Mouse (Mus musculus): Measurements from ENCODE around the gene Inafm1. TPM values are rescaled to one million over a fixed set of nuclear protein-coding genes. Genes with fewer than 3 reads are reported as not detected.
A peak's percentile ranks its signal among the peaks of the same experiment; 100 is the strongest.

The Inafm1 gene
- 23.9 and 24.3 TPM in 2 replicates for polyA plus RNA-seq (2015; fragmentation: Nextera tagmentation; extraction: Ambion mirVana)

DNA sequence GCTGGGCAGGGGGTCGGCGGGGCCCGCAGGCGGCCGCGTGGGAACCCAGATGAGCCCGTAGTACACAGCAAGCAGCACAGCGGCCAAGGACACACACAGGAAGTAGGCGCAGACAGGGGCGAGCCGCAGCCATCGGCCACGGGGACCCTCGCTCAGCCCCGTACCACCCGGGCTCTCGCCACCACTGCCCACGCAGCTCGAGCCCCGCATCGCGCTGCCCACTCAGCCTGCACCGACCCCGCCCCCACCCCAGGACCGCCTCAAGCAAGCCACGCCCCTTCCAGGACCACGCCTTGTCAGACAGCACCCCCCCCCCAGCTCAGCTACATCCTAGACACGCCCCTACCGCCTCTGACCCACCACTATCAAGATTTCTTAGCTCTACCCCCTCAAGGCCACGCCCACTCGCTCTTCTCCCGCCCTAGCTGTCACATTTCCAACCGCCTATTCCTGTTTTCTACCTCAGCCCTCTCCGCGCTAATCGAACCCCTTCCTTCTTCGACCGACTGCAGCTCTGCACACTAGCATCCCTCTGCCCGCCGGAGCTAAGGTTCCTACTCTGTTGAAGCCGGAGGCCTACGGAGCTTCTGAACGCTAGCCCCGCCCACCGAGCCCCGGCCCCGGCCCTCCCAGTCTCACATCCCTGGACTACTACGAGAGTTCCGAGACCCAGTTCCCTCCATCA is at the start of gene Inafm1:
Gene Inafm1 (minus strand): TSS at position 537 of the 685 bp plus-strand sequence.
- WGBS: under 1% methylated on average over 49 of the region's 49 CpGs

DNA sequence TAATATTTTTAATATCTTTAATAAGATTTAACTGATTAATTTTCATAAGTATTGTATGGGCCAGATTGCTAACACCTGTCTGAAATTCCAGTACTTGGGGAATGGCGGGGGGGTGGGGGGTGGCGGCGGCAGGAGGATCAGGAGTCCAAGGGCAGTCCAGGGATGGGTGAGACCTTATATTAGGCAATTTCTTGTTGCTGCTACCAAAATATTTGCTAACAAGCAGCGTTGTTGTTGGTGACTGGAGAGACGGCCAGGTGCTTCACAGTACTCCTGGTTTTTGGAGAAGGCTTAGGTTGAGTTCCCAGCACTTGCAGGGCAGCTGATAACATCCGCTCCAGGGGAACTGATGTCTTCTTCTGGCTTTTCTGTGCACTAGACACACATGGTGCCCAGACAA is 47.1 kb upstream of the Inafm1 start:
- Histone ChIP-seq H3K4me1 (no peaks in the 10 kb centered on the region), H3K36me3 (peaks cover 13% of the 10 kb centered on the region; the same call in 1 of the 2 replicates), H3K27ac (no peak overlapping the region), H3K4me2 (no peak overlapping the region), H3K9ac (no peak overlapping the region), H3K9me3 (no peaks in the 10 kb centered on the region), H3K27me3 (no peaks in the 10 kb centered on the region), H3K4me3 (no peak overlapping the region)
- 90% methylated on average over 6 of the region's 6 CpGs for WGBS
- no peak for ATAC-seq (ENCODE audit: insufficient number of reproducible peaks, insufficient read depth, low FRiP score, low TSS enrichment, low read depth)

More for the DNA sequence above, at the start of gene Inafm1:
- Histone ChIP-seq H3K27ac (peak within 1 kb of the TSS; percentile 96), H3K9me3 (no peaks in the 10 kb centered on the region), H3K4me2 (peak within 1 kb of the TSS; percentile 77), H3K36me3 (peaks cover 33% of the 10 kb centered on the region), H3K27me3 (no peaks in the 10 kb centered on the region), H3K4me3 (peak within 1 kb of the TSS; percentile 68), H3K9ac (peak within 1 kb of the TSS; percentile 83), H3K4me1 (peaks cover 29% of the 10 kb centered on the region)
- ATAC-seq (ENCODE audit: insufficient number of reproducible peaks, insufficient read depth, low FRiP score, low TSS enrichment, low read depth): peak; percentile 78

DNA sequence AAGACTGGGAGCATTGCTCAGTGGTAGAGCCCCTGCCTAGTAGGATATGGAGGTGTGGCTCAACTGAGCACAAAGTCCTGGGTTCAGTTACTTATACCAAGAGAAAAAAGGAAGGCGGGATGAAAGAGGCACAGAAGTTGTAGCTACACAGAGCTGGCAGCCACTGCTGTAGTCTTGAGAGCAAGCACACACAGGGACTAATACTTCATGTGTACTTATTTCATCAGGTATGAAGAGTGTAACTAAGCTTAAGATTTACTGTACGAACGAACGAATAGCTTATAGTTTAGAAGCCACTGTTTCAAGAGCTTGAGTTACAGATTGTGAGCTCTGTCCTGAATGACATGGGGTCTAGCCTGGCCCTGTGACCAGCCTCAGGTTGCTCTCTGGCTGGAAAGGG is 45.8 kb upstream of the Inafm1 start:
- 90% methylated on average over 4 of the region's 4 CpGs for WGBS
- H3K4me1 ChIP-seq: peaks cover 2% of the 10 kb centered on the region; the same call in 1 of the 2 replicates

DNA sequence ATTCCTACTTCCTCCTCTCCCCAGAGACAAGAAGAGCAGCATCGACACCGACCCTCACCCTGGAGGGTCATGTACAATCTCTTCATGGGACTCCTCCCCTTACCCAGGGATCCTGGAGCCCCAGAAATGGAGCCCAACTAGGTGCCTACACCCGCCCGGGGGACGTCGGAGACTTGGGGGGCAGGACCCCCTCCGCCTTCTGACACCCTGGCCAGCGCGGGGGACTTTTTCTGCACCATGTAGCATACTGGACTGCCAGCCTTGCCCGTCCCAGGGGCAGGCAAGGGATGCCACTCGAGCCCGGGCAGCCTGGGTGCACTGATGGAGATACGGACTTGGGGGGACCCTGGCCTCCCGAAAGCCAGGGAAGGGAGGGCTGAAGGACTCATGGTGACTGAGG is 43.7 kb upstream of the Inafm1 start:
- H3K27ac ChIP-seq: no peak overlapping the region
- H3K4me3 ChIP-seq: no peak overlapping the region
- peaks cover 9% of the 10 kb centered on the region for H3K27me3 ChIP-seq
- ATAC-seq (ENCODE audit: insufficient number of reproducible peaks, insufficient read depth, low FRiP score, low TSS enrichment, low read depth): no peak
- peaks cover 3% of the 10 kb centered on the region; the same call in 1 of the 2 replicates for H3K36me3 ChIP-seq
- H3K9ac ChIP-seq: no peak overlapping the region
- H3K9me3 ChIP-seq: no peaks in the 10 kb centered on the region
- 82% methylated on average over 14 of the region's 14 CpGs for WGBS
- peaks cover 19% of the 10 kb centered on the region for H3K4me1 ChIP-seq
- no peak overlapping the region for H3K4me2 ChIP-seq

More for the DNA sequence above, 45.8 kb upstream of the Inafm1 start:
- no peak overlapping the region for H3K4me3 ChIP-seq
- no peaks in the 10 kb centered on the region for H3K9me3 ChIP-seq
- H3K36me3 ChIP-seq: peaks cover 3% of the 10 kb centered on the region; the same call in 1 of the 2 replicates
- ATAC-seq (ENCODE audit: insufficient number of reproducible peaks, insufficient read depth, low FRiP score, low TSS enrichment, low read depth): no peak
- no peak overlapping the region for H3K27ac ChIP-seq
- no peak overlapping the region for H3K4me2 ChIP-seq
- no peaks in the 10 kb centered on the region for H3K27me3 ChIP-seq
- no peak overlapping the region; the same call in 1 of the 2 replicates for H3K9ac ChIP-seq

DNA sequence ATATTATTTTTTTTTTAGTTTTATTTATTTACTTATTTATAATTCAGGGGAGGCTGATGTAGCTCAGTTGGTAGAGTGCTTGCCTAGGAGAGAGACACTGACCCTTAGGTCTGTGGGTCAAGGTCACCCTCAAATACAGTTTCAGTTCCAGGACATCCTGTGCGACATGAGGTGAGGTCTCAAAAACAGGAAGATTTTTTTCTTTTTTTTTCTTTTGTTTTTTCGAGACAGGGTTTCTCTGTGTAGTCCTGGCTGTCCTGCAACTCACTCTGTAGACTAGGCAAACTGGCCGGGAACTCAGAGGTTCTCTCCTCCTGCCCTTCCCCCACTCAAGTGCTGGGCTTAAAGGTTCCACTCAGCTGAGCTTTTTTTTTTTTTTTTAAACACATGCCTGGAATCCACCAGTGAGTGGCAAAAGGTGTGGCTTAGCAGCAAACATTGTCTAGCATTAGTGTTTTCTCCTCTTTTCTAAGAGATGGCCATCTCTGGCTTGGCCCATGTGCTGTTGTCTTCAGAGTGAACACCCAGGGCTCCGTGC is 41.9 kb upstream of the Inafm1 start:
- H3K4me2 ChIP-seq: no peak overlapping the region
- H3K4me3 ChIP-seq: no peak overlapping the region
- H3K27me3 ChIP-seq: peaks cover 28% of the 10 kb centered on the region
- H3K36me3 ChIP-seq: no peaks in the 10 kb centered on the region; the same call in 1 of the 2 replicates
- WGBS: 63% methylated on average over 4 of the region's 4 CpGs
- H3K9me3 ChIP-seq: no peaks in the 10 kb centered on the region
- ATAC-seq (ENCODE audit: insufficient number of reproducible peaks, insufficient read depth, low FRiP score, low TSS enrichment, low read depth): no peak
- peaks cover 37% of the 10 kb centered on the region for H3K4me1 ChIP-seq
- no peak overlapping the region for H3K9ac ChIP-seq
- no peak overlapping the region for H3K27ac ChIP-seq

DNA sequence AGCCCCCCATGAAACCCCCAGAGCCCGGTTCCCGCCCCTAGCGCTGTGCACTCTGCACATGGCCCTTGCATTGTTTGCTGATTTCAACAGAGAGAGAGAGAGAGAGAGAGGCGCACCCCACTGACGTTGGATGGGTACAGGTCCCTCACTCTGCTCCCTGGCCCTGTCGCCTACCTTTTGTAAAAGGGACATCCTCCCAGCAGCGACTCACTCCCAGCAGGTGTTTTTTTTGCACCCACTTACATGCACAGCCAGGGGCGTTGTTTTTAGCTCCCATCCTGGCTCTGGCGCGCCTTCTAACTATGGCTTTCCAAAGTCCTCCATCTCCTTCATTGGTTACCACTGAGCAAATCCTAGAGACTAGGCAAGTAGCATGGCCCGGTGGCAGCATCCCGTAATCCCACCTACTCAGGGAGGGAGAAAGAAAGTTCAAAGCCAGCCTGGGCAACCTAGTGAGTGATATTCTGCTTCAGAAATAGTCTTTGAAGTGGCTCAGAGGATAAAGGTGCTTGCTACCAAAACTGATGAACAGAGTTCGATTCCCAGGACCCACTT is 40.9 kb upstream of the Inafm1 start:
- WGBS: 8% methylated on average over 13 of the region's 13 CpGs
- Histone ChIP-seq H3K27me3 (peaks cover 35% of the 10 kb centered on the region), H3K4me3 (peak overlapping the region; percentile 68), H3K4me2 (peak overlapping the region; percentile 99), H3K9ac (peak overlapping the region; percentile 87), H3K9me3 (no peaks in the 10 kb centered on the region), H3K36me3 (no peaks in the 10 kb centered on the region), H3K4me1 (peaks cover 47% of the 10 kb centered on the region), H3K27ac (peak overlapping the region; percentile 91)
- no peak; the same call in 1 of the 2 replicates for ATAC-seq (ENCODE audit: insufficient number of reproducible peaks, insufficient read depth, low FRiP score, low TSS enrichment, low read depth)

DNA sequence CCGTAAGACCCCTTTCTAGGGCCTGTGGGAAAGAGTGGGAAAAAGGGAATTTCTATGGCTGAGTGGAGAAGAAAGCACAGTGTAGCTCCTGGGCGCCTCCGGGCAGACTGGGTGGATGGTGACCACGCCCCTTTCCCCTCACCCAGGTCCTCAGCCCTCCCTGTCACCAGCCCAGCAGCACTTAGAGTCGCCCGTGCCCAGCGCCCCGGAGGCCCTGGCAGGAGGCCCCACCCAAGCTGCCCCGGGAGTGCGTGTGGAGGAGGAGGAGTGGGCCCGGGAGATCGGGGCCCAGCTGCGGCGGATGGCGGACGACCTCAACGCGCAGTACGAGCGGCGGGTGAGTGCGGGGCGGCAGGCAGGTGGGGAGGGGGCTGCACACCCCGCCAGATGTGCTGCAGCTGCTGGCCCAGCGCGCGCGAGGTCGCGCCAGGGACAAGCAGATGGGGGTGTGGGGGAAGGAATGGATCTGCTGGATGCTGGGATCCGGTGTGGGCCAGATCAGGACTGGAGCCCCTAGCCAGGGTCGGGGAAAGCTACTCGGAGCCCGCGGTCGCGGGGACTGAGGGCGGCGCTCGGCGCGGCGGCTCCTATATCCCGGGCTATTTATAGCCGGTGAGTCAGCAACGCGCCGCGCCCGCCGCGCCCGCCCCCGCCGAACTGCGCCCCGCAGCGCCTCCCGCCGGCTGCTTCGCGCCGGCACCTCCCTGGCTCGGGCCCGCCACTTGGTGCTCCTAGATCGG is 40.2 kb upstream of the Inafm1 start:
- no peaks in the 10 kb centered on the region for H3K36me3 ChIP-seq
- H3K4me2 ChIP-seq: peak overlapping the region; percentile 99
- peaks cover 35% of the 10 kb centered on the region for H3K27me3 ChIP-seq
- ATAC-seq (ENCODE audit: insufficient number of reproducible peaks, insufficient read depth, low FRiP score, low TSS enrichment, low read depth): peak; percentile 59; the same call in 1 of the 2 replicates
- peak overlapping the region; percentile 91 for H3K27ac ChIP-seq
- peak overlapping the region; percentile 68 for H3K4me3 ChIP-seq
- under 1% methylated on average over 66 of the region's 66 CpGs for WGBS
- peak overlapping the region; percentile 87 for H3K9ac ChIP-seq
- H3K4me1 ChIP-seq: peaks cover 52% of the 10 kb centered on the region
- H3K9me3 ChIP-seq: no peaks in the 10 kb centered on the region

DNA sequence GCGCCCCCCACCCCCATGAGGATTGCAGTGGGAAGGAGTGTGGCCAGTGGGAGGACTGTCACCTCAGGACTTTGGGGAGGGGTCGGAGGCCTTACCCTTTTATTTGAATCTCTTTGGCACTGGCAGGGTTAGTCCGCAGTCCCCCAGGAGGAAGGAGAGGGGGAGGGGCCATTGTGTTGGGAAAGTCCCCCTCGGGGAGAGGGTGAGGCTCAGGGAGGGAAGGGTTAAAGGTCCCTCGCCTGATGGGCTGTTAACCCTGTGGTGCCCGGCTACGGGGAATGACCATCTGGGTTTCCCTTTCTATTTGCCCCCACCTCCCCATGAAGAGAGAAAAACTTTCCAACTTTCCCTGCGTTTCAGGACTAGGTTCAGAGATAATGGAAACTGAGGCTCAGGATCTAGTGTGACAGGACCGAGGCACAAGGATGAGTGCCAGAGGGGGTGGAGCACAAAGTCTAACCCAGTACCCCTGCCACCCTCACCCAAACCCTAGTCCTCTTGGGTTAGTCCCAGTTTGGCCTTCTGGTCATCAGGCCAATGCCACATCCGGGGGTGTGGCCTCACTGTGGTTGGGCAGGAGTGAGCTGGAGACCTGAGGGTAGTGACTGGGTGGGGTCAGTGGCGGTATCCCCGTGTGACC is 39.4 kb upstream of the Inafm1 start:
- H3K36me3 ChIP-seq: no peaks in the 10 kb centered on the region
- peak overlapping the region; percentile 91 for H3K27ac ChIP-seq
- peaks cover 55% of the 10 kb centered on the region for H3K4me1 ChIP-seq
- H3K4me2 ChIP-seq: peak overlapping the region; percentile 99
- peak overlapping the region; percentile 68 for H3K4me3 ChIP-seq
- H3K27me3 ChIP-seq: peaks cover 35% of the 10 kb centered on the region
- H3K9ac ChIP-seq: peak overlapping the region; percentile 80
- WGBS: 1% methylated on average over 12 of the region's 12 CpGs
- ATAC-seq (ENCODE audit: insufficient number of reproducible peaks, insufficient read depth, low FRiP score, low TSS enrichment, low read depth): no peak
- no peaks in the 10 kb centered on the region for H3K9me3 ChIP-seq

DNA sequence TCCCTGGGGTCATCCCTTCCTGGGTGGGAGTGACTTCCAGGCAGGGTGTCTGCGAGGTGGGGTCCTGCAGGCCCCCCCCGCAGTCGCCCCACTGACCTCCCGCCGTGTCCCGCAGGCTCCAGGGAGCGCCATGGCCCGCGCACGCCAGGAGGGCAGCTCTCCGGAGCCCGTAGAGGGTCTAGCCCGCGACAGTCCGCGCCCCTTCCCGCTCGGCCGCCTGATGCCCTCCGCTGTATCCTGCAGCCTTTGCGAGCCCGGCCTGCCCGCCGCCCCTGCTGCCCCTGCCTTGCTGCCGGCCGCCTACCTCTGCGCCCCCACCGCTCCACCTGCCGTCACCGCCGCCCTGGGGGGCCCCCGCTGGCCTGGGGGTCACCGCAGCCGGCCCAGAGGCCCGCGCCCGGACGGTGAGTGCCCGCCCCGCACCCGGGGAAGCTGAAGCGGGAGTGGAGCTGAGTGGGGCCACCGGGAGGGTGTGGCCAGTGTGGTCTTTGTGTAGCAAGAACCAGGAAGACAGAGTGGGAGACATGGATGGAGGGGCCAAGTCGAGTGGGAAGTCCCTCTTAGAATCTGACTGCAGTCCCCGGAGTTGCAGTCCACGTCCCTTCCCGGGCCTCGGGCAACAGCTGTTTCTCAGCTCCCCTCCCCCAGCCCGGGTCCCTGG is 38.7 kb upstream of the Inafm1 start:
- Histone ChIP-seq H3K9me3 (no peaks in the 10 kb centered on the region), H3K9ac (peak overlapping the region; percentile 80), H3K4me2 (peak overlapping the region; percentile 99), H3K4me3 (peak overlapping the region; percentile 68), H3K27me3 (peaks cover 35% of the 10 kb centered on the region), H3K27ac (peak overlapping the region; percentile 91), H3K36me3 (no peaks in the 10 kb centered on the region), H3K4me1 (peaks cover 55% of the 10 kb centered on the region)
- 0% methylated on average over 47 of the region's 49 CpGs for WGBS
- ATAC-seq (ENCODE audit: insufficient number of reproducible peaks, insufficient read depth, low FRiP score, low TSS enrichment, low read depth): no peak

DNA sequence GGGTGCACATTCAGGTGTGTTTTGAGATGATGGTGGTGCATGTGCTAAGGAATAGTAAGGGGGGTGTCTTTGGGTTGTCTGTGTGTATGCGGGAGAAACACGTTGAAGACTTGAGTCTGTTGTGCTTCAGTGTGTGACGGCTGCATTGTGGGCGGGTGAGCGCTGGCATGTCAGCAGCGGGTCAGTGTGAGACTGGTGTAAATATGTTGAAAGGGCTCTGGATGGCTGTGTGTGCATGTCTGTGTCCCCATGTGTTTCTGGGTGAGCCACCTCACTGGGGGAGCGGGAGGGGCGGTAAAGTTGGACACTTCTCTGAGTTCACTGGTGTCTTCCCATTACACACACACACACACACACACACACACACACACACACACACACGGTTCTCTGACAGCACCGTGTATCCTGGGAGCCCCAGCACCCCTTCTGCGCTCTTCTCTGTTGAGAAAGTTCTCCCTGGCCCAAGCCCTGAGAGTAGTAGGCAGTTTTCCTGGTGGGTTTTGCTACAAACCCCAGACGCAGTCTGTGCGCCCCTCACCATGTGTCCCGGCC is 38.1 kb upstream of the Inafm1 start:
- under 1% methylated on average over 14 of the region's 14 CpGs for WGBS

More for the DNA sequence above, 38.1 kb upstream of the Inafm1 start:
- peak overlapping the region; percentile 80 for H3K9ac ChIP-seq
- H3K36me3 ChIP-seq: no peaks in the 10 kb centered on the region
- H3K27ac ChIP-seq: peak overlapping the region; percentile 91; the same call in 1 of the 2 replicates
- H3K4me3 ChIP-seq: peak overlapping the region; percentile 68
- no peaks in the 10 kb centered on the region for H3K9me3 ChIP-seq
- H3K4me2 ChIP-seq: peak overlapping the region; percentile 99
- no peak for ATAC-seq (ENCODE audit: insufficient number of reproducible peaks, insufficient read depth, low FRiP score, low TSS enrichment, low read depth)
- peaks cover 35% of the 10 kb centered on the region for H3K27me3 ChIP-seq
- H3K4me1 ChIP-seq: peaks cover 55% of the 10 kb centered on the region
